Mouse (Mus musculus) liver, embryonic 13.5 days (tissue): Measurements from ENCODE around the gene Gm20870. TPM values are rescaled to one million over a fixed set of nuclear protein-coding genes. Genes with fewer than 3 reads are reported as not detected.
"Not testable (repeated sequence)": the region's sequence is repeated elsewhere in the genome, so short reads cannot be mapped to it uniquely, and the experiment has no call there.

Source experiments
- ATAC-seq: fragments of 200-750 bp; cut with Nextera tagmentation; 2 replicates; pipeline ENCODE4 v1.8.0; 2017; ENCODE audit warnings: low read depth, mild to moderate bottlenecking, moderate number of reproducible peaks, moderate library complexity
- DNase-seq: peaks from one replicate; pipeline ENCODE4 v3.0.0; 2022
- H3K27ac ChIP-seq: fragments of 300-500 bp; sonication (generic); 2 replicates; pipeline ENCODE4 v1.5.1; 2015; ENCODE audit warnings: moderate library complexity, mild to moderate bottlenecking, inconsistent platforms
- H3K27me3 ChIP-seq: fragments of 300-500 bp; sonication (generic); 2 replicates; pipeline ENCODE4 v1.6.1; 2015; ENCODE audit warnings: mild to moderate bottlenecking, inconsistent platforms
- H3K36me3 ChIP-seq: fragments of 300-500 bp; sonication (generic); 2 replicates; pipeline ENCODE4 v1.6.1; 2015; ENCODE audit warnings: mild to moderate bottlenecking, inconsistent platforms
- H3K4me1 ChIP-seq: fragments of 300-500 bp; sonication (generic); replicated peaks from 2 replicates; pipeline ENCODE4 v1.6.1; 2015; ENCODE audit warnings: inconsistent platforms
- H3K4me2 ChIP-seq: fragments of 300-500 bp; sonication (generic); 2 replicates; pipeline ENCODE4 v1.6.1; 2015; ENCODE audit warnings: inconsistent platforms, mild to moderate bottlenecking, moderate library complexity
- H3K4me3 ChIP-seq: fragments of 300-500 bp; sonication (generic); replicated peaks from 2 replicates; pipeline ENCODE4 v1.5.1; 2015; ENCODE audit warnings: mild to moderate bottlenecking, inconsistent platforms
- H3K9ac ChIP-seq: fragments of 300-500 bp; sonication (generic); 2 replicates; pipeline ENCODE4 v1.6.1; 2015; ENCODE audit warnings: mild to moderate bottlenecking, inconsistent platforms
- H3K9me3 ChIP-seq: fragments of 300-500 bp; sonication (generic); replicated peaks from 2 replicates; pipeline ENCODE4 v1.6.1; 2016; ENCODE audit warnings: inconsistent platforms
- WGBS: fragments of 180-500 bp; shearing (Covaris S2); methylation state at CpG from one replicate; pipeline ENCODE4 v1.1.7; 2015; ENCODE audit not compliant: insufficient replicate concordance; 5-methylcytosine and 5-hydroxymethylcytosine counted together
- polyA plus RNA-seq: library from polyadenylated mRNA; unstranded; fragments of >200 nt; fragmentation: Nextera tagmentation; extraction: Ambion mirVana; gene quantifications from 2 replicates; pipeline ENCODE4 v1.2.1, GENCODE M21; 2015

Gm20870 gene
- polyA plus RNA-seq, result not detected in 2 replicates

GRCm38 (mm10) chrY:71691743-71692142 is at the start of gene Gm20870:
Gm20870 (plus strand) TSS chrY:71692043.
- not testable (repeated sequence) for H3K4me3 ChIP-seq, H3K9ac ChIP-seq, H3K4me2 ChIP-seq, H3K36me3 ChIP-seq, ATAC-seq, H3K27me3 ChIP-seq, DNase-seq, H3K4me1 ChIP-seq, H3K9me3 ChIP-seq, H3K27ac ChIP-seq
- WGBS, result no CpG with 5 or more reads among the region's 6 CpGs

Other genes with a start within 250 kb of the Gm20870 start
- not detected in 2 replicates for gene Gm20869, start 222.6 kb upstream of the Gm20870 start, polyA plus RNA-seq